Mouse (Mus musculus) heart, postnatal 25 days (tissue): ENCODE results near the gene Npnt. TPM values are rescaled to one million over a fixed set of nuclear protein-coding genes. Genes with fewer than 3 reads are reported as not detected.

ENCODE experiments used
- total RNA-seq, 2 experiments: library from RNA; stranded (reverse); gene quantifications; 2 replicates each; pipeline ENCODE4 v1.2.3; 2021

Npnt gene
- total RNA-seq, 2 experiments from 2014 or later: 2.7 to 4.6 TPM

Other genes with a start within 250 kb of the Npnt start
- 1 to 10 TPM; 8.0 to 9.7 TPM for gene Ints12, start 141.5 kb upstream of the Npnt start, total RNA-seq
- 1 to 10 TPM; 2.3 to 3.0 TPM for gene Gstcd, start 141.7 kb upstream of the Npnt start, total RNA-seq